Mouse (Mus musculus) erythroblast, embryonic 14.5 days (primary cell): ENCODE measurements around the gene Magea3. TPM values are rescaled to one million over a fixed set of nuclear protein-coding genes. Genes with fewer than 3 reads are reported as not detected.
"Not testable (repeated sequence)": the region's sequence is repeated elsewhere in the genome, so short reads cannot be mapped to it uniquely, and the experiment has no call there.

Experiments
- H3K27me3 ChIP-seq: 2 replicates; pipeline ENCODE4 v1.6.1; 2012; ENCODE audit warnings: inconsistent platforms; ENCODE audit not compliant: control insufficient read depth
- H3K36me3 ChIP-seq: 2 replicates; pipeline ENCODE4 v1.6.1; 2012; ENCODE audit warnings: mild to moderate bottlenecking, inconsistent platforms; ENCODE audit not compliant: control insufficient read depth
- H3K4me1 ChIP-seq: 2 replicates; pipeline ENCODE4 v1.6.1; 2012; ENCODE audit warnings: inconsistent platforms; ENCODE audit not compliant: control insufficient read depth
- H3K4me3 ChIP-seq: replicated peaks from 2 replicates; pipeline ENCODE3; 2012; ENCODE audit warnings: moderate library complexity, mild to moderate bottlenecking, inconsistent platforms
- H3K9me3 ChIP-seq: 2 replicates; pipeline ENCODE4 v1.6.1; 2012; ENCODE audit warnings: low read length, inconsistent platforms, mixed read lengths; ENCODE audit not compliant: control insufficient read depth
- polyA plus RNA-seq: library from polyadenylated mRNA; stranded (reverse); fragments of >175 nt; gene quantifications from 2 replicates; pipeline ENCODE4 v1.2.3, GENCODE M21; 2012

Magea3 gene
- polyA plus RNA-seq, result not detected in 2 replicates

- not testable (repeated sequence) for H3K4me3 ChIP-seq, H3K9me3 ChIP-seq, H3K36me3 ChIP-seq, H3K4me1 ChIP-seq, H3K27me3 ChIP-seq
Measured at GRCm38 (mm10) chrX:154949405-154949804, at the start of gene Magea3. Gene Magea3, minus strand, starts transcription at chrX:154949505.

DNA sequence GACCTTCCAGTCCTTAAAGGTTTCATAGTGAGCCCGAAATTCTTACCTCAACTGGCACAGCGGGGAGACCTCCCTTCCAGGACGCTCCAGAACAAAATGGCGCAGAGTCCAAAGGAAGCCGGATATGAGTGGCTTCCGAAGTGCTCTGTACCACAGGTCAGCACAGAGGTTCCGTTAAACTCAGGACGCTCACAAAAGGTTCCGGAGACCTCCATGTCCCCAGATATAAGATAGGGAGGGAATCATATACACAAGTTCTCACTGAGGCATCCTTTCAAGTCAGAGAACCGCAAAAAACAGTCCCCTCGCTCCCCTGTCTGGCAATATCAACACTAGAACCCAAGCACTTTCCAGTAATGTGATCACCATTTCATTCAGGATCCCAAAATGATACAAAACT lies 46.4 kb upstream of the Magea3 start, which contains the start of gene Magea8:
Magea8 (minus strand) TSS at position 101 of the 400 bp plus-strand sequence.
- not testable (repeated sequence) for H3K9me3 ChIP-seq, H3K27me3 ChIP-seq, H3K36me3 ChIP-seq, H3K4me1 ChIP-seq, H3K4me3 ChIP-seq

DNA sequence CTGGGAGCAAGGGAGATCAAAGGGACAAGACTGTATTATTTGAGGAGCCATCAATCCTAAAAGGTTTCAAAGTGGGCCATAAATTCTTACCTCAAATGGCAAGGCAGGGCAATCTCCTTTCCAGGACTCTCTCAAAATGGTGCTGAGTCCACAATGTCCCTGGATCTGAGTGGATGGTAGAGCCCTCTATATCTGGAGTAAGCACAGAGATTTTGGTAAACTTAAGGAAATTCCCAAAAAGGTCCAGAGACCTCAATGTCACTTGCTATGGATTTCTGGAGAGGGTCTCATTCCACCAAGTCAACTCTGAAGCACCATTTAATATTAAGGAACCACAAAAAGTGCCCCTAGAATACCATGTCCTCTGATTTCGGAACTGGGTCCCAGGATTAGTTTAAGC lies 13.4 kb downstream of the Magea3 start, which contains the start of gene Magea6:
Magea6 (minus strand) TSS at position 101 of the 400 bp plus-strand sequence.
- not testable (repeated sequence) for H3K27me3 ChIP-seq, H3K9me3 ChIP-seq, H3K4me1 ChIP-seq, H3K4me3 ChIP-seq, H3K36me3 ChIP-seq

Other genes with a start within 250 kb of the Magea3 start
- gene Cldn34b1, start 59.2 kb downstream of the Magea3 start, polyA plus RNA-seq, result not detected in 2 replicates
- gene Magea6, start 13.5 kb downstream of the Magea3 start, polyA plus RNA-seq, result not detected in 2 replicates
- gene Magea8, start 46.3 kb upstream of the Magea3 start, polyA plus RNA-seq, result not detected in 2 replicates
- gene Magea5, start 113.6 kb upstream of the Magea3 start, polyA plus RNA-seq, result not detected in 2 replicates
- gene Magea1, start 140.3 kb upstream of the Magea3 start, polyA plus RNA-seq, result not detected in 2 replicates
- not detected in 2 replicates for gene Magea2, start 144.2 kb upstream of the Magea3 start, polyA plus RNA-seq
- not detected in 2 replicates for gene Cldn34b2, start 178.9 kb upstream of the Magea3 start, polyA plus RNA-seq